Mouse (Mus musculus): ENCODE data around the gene C1rb. TPM values are rescaled to one million over a fixed set of nuclear protein-coding genes. Genes with fewer than 3 reads are reported as not detected.
"Not testable (repeated sequence)": the region's sequence is repeated elsewhere in the genome, so short reads cannot be mapped to it uniquely, and the experiment has no call there.

Gene C1rb
- total RNA-seq, 2 experiments from 2014 or later = 0.72 to 1.3 TPM

- no peak for DNase-seq
Measured at GRCm38 (mm10) chr6:124602031-124602430, 31.9 kb downstream of the C1rb start.

- DNase-seq = no peak
Measured at GRCm38 (mm10) chr6:124625612-124626011, 55.5 kb downstream of the C1rb start.

- DNase-seq = not testable (repeated sequence)
Measured at GRCm38 (mm10) chr6:124626184-124626583, 56.1 kb downstream of the C1rb start.

- no peak for DNase-seq
Measured at GRCm38 (mm10) chr6:124630763-124631162, 60.7 kb downstream of the C1rb start.

Other genes with a start within 250 kb of the C1rb start
- 10 to 100 TPM; 24.6 to 29.0 TPM for gene Pex5, start 155.2 kb upstream of the C1rb start, total RNA-seq (2021)
- gene Clstn3, start 105.5 kb upstream of the C1rb start, total RNA-seq (2021) = under 1 TPM; 0.59 to 0.61 TPM
- gene C1rl, start 77.2 kb upstream of the C1rb start, total RNA-seq (2021) = 1 to 10 TPM in 1 of 2 experiments, under 1 TPM in 1; 0.41 to 1.1 TPM
- 10 to 100 TPM in 1 of 2 experiments, 1 to 10 TPM in 1; 7.8 to 11.7 TPM for gene C1ra, start 57.9 kb upstream of the C1rb start, total RNA-seq (2021)
- gene C1s1, start 27.9 kb upstream of the C1rb start, total RNA-seq (2021) = 10 to 100 TPM; 16.5 to 20.8 TPM
- gene C1s2, start 65.8 kb downstream of the C1rb start, total RNA-seq (2021) = under 1 TPM; 0.20 to 0.51 TPM
- 10 to 100 TPM; 14.8 to 18.0 TPM for gene Lpcat3, start 92.7 kb downstream of the C1rb start, total RNA-seq (2021)
- 10 to 100 TPM; 53.8 to 58.9 TPM for gene Emg1, start 141.9 kb downstream of the C1rb start, total RNA-seq (2021)
- 100 to 1,000 TPM; 157 TPM for gene Phb2, start 142.0 kb downstream of the C1rb start, total RNA-seq (2021)
- 1 to 10 TPM; 1.5 to 2.2 TPM for gene Ptpn6, start 168.4 kb downstream of the C1rb start, total RNA-seq (2021)
- gene Grcc10, start 171.1 kb downstream of the C1rb start, total RNA-seq (2021) = 100 to 1,000 TPM; 163 to 167 TPM
- gene Gm45234, start 185.7 kb downstream of the C1rb start, total RNA-seq (2021) = 1 to 10 TPM in 1 of 2 experiments, not detected in 1; 2.2 TPM
- 10 to 100 TPM; 31.8 to 32.4 TPM for gene Atn1, start 186.2 kb downstream of the C1rb start, total RNA-seq (2021)
- 1 to 10 TPM; 2.1 to 3.0 TPM for gene Eno2, start 199.4 kb downstream of the C1rb start, total RNA-seq (2021)
- under 1 TPM in 1 of 2 experiments, not detected in 1; 0.18 TPM for gene Lrrc23, start 209.4 kb downstream of the C1rb start, total RNA-seq (2021)
- 1 to 10 TPM; 2.7 to 3.2 TPM for gene Spsb2, start 238.4 kb downstream of the C1rb start, total RNA-seq (2021)
- 1,000 to 10,000 TPM; 2,445 to 2,599 TPM for gene Tpi1, start 244.0 kb downstream of the C1rb start, total RNA-seq (2021)